Mouse (Mus musculus) MN1 (cell line): Measurements from ENCODE around the gene Crk.
A peak's percentile ranks its signal among the peaks of the same experiment; 100 is the strongest.

Experiments
- DNase-seq: peaks from one replicate; pipeline ENCODE4 v3.0.0-alpha.2; 2016; ENCODE audit warnings: low spot score

Gene Crk

DNA sequence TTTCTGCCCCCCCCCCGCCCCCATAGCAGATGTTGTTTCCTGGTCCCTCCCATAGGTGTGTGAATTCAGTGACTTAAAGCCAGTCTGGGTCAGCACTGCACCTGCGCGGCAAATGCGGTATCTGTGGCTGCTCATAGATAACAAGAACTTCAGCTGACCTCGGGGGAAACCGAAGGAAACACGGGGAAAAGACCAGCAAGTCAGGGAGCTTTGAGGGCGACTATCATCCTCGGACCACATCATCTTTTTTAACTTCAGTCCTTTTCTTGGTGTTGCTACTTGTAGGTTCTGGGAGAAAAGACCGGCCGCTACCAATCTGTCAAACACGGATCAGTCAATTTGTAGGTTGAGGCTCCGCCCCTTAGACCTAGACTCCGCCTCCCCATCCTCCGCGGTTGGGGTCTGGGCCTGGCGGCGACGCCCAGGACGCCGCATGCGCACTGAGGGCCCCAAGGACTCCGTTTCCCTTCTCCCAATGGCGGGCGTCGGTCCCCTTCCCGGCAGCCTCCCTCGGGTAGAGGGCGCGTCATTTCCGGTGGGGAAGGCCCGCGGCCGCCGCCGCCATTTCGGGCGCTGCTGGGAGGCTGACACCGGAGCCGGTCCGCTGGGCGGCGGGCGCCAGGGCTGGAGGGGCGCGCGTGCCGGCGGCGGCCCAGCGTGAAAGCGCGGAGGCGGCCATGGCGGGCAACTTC is at the start of gene Crk:
Gene Crk, plus strand, starts transcription at position 513 of the 692 bp plus-strand sequence.
- DNase-seq = peak; percentile 98

- no peak for DNase-seq
These were observed 49.0 kb upstream of the Crk start for GRCm38 (mm10) chr11:75630098-75630497.

- peak; percentile 94 for DNase-seq
These were observed 48.3 kb upstream of the Crk start, which contains the start of gene Inpp5k for GRCm38 (mm10) chr11:75630645-75631229. Gene Inpp5k, plus strand, starts transcription at chr11:75630988.

DNA sequence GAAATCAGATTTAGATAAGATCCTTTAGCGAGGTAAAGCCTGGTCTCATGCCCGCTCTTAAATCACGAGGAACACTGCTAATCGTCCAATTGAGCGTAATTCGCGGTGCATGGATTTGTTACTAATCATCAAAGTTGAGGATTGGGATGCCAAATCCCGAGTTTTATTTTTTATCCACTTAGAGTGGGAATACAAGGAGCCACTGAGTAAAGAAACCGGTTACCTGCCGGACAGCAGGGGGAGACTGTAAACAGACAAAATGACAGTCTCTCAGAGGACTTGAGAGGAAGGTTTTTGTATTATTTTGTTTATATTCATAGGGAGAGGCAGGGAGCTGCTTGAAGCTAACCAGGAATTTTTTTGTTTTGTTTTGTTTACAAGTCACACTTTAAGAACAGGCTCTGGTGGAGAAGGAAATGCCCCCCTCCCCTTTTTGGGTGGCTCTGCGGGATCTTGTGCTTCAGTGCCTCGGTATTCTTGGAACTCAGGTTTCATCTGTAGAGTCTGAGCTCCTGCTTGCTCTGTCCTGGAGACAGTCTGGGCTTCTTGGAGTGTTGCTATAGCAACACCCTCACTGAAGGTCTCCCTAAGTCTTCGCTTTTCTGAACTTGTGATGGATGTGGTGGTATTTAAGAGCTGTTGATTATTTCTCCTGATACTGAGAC is 47.4 kb upstream of the Crk start:
- peak; percentile 46 for DNase-seq

DNA sequence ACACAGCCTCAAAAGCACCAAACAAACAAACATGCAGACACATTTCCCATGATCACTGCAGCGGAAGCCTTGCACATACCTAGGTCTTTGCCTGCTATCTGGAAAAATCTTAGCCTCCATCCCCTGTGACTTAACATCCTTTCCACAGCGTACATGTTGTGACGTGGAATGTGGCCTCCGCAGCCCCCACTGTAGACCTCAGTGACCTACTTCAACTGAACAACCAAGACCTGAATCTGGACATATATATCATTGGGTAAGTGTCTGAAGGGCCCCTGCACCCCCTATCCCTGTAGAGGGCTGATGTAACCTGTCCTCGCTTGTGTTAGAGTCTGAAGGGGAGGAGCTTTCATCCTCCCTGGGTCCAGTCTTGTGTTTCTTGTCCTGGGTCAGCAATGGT is 46.1 kb upstream of the Crk start:
- no peak for DNase-seq

- DNase-seq = no peak
These were observed 44.3 kb upstream of the Crk start for GRCm38 (mm10) chr11:75634801-75635200.

GRCm38 (mm10) chr11:75635315-75635714 is 43.7 kb upstream of the Crk start:
- no peak for DNase-seq

DNA sequence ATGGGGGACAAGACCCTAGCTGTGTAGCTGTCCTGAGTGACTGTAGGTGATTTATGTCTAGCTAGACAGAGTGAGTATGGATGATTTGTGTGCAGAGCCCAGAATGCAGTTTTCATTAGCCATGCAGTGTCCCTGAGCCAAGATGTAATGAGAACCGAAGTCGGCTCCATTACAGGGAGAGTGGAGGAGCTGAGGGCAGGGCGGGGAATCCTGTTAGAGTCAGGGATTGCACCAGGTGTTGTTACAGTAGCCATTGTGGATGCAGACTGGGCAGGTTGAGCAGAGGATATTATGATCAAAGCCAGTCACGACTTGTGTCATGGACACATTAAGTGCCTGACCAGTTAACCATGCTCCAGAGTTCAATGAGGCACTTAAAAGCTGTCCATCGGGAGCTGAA is 35.7 kb upstream of the Crk start:
- DNase-seq = no peak

- no peak for DNase-seq
These were observed 34.4 kb upstream of the Crk start for GRCm38 (mm10) chr11:75644684-75645083.

GRCm38 (mm10) chr11:75647681-75648211 is 31.3 kb upstream of the Crk start:
- DNase-seq = no peak

DNA sequence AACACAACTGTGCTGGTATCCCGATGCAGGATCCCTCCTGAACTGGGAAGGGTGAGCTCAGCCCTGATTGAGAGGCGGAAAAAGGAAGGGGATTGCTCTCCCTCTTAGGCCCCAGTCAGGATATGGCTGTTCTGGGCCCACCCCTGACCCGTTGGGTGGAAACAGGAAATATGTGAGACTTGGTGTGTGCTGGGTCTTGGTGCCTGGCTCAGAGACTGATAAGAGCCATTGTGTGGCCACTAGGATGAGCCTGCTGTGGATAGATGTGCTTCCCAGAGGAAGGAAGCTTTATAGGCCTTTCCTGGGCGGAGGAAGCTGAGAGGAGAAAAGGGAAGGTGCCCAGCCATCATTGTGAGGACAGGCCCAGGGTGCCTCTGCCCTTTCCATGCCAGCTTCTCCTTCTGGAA is 29.9 kb upstream of the Crk start:
- DNase-seq = no peak

DNA sequence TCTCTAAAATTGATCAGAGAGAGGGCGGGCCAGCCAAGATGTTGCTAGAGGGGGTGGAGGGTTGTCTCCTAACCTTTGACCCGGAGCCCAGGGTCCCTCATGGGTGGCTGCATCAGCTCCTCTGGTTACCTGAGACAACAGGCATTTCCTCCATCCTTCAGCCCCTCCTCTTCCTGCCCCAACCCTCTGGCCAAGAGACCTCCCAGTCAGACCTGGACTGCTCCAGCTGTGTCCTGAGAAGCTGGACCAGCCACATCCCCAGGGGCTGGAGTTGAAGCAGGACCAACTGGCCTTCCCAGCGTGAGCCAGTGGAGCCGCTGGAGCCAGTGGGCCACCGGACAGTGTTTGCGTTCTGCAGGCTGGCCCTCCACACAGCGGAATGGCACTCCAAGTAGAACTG is 28.7 kb upstream of the Crk start, which contains the start of gene Myo1c:
Gene Myo1c, plus strand, starts transcription at position 194 of the 400 bp plus-strand sequence.
- DNase-seq = no peak

GRCm38 (mm10) chr11:75650958-75651425 is 28.1 kb upstream of the Crk start:
- DNase-seq = no peak

DNA sequence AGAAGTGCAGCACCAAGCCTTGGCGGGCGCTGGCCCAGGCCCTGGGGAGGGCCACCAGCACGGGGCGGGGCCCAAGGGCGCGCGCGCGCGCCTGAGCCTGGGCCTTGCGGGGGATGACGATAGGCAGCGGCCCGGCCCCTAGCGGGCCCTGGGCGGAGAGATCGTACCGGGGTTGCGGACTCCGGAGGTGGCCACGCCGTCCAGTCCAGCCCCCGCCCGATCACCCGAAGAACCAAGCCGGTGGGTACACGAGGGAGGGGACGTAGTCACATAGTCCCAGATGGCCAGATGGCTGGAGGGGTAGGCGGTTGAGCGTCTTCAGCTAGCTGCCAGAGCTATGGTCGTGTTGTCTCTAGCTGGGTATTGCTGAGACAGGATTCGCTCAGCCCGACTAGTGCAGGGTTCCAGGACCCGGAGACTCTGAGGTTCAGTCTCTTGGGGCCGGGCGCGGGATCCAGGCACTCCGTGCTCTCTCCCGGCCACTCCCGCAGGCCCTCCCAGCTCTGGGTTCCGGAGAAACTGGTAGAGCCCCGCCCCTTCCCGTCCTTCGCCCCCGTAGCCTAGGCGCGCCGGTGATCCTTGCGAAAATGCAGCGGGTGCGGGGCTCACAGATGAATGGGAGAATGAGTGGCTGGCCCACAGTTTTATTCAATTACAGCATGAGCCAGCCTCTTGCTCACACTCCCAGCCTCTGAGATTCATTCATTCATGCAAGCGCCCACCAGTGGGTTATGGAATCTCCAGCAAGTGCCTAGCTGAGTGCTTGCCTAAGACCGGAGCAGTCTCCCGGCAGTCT is 27.4 kb upstream of the Crk start:
- DNase-seq = peak; percentile 72

DNA sequence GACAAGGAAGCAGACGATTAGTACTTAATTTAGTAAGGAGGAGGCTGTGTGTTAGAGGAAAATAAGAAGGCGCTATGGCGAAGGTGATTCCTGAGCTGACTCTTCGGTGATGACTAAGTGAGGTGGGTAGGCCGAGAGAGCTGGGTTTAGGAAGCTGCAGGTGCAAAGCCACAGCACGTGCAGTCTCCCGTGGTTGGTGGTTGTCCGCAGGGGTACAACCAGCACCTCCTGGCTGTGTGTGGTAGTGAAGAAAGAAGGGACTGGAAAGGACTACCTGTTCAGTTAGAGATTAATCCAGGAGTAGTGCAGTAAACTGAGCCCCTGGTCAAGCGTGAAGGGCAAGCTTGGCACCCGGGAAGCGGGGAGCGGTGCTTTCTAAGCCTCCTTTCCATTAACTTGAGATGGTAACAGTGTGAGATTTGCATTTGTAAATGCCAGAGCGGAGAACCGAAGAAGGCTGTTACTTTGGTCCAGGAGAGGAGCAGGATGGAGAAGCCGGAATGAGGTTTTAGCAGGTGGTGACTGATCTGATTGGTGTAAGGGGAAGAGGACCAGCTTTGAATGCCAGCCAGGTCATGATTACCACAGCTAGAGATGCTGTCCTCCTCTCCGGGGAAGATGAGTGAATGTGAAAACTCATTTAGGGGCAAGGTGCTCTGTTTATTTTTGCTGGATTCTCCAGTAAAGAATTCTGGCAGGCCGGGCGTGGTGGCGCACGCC is 26.7 kb upstream of the Crk start:
- no peak for DNase-seq

GRCm38 (mm10) chr11:75652942-75653684 is 25.9 kb upstream of the Crk start:
- peak; percentile 58 for DNase-seq

- peak; percentile 60 for DNase-seq
These were observed 25.1 kb upstream of the Crk start for GRCm38 (mm10) chr11:75653781-75654470.

GRCm38 (mm10) chr11:75654471-75655390 is 24.3 kb upstream of the Crk start:
- DNase-seq = no peak
